Mouse (Mus musculus) testis, adult 2 months (tissue): ENCODE results near the gene Nup133.

Experiments
- CTCF ChIP-seq: fragments of 200-500 bp; IDR thresholded peaks from 2 replicates; pipeline ENCODE4 v1.5.1; 2012; ENCODE audit warnings: low read depth, mild to moderate bottlenecking, inconsistent platforms, low read length, moderate library complexity; ENCODE audit not compliant: control insufficient read depth, insufficient read depth, insufficient replicate concordance
- POLR2A ChIP-seq: fragments of 200-500 bp; IDR thresholded peaks from 2 replicates; pipeline ENCODE4 v1.6.1; 2012; ENCODE audit warnings: low read depth, mild to moderate bottlenecking, inconsistent platforms, low read length, moderate library complexity; ENCODE audit not compliant: control insufficient read depth

DNA sequence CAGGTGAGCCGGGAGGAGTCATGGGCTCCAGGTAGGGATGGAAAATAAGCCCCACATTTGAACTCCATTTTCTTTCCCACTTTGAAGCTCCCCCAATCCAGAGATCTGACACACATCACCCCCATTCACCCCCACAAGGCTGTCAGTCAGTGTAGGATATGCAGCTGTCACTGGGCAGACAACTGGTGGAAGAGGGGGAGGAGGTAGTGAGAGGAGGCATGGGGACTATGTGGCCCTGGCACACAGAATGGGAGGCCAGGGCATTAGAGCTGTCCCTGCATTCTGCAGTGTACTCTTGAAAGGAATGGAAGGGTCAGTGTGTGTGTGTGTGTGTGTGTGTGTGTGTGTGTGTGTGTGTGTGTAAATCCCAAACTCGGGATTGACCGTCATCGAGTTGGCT, 53.8 kb downstream of the Nup133 start:
- TF ChIP-seq CTCF (no peak), POLR2A (no peak)
